Mouse (Mus musculus) frontal cortex, postnatal 14 days (tissue): ENCODE data around the gene Tprg.

ENCODE experiments used
- DNase-seq, 2 experiments: peaks; one replicate each; pipeline ENCODE4 v3.0.0; 2022; ENCODE audit warnings: low spot score in 2 of 2

Gene Tprg

DNA sequence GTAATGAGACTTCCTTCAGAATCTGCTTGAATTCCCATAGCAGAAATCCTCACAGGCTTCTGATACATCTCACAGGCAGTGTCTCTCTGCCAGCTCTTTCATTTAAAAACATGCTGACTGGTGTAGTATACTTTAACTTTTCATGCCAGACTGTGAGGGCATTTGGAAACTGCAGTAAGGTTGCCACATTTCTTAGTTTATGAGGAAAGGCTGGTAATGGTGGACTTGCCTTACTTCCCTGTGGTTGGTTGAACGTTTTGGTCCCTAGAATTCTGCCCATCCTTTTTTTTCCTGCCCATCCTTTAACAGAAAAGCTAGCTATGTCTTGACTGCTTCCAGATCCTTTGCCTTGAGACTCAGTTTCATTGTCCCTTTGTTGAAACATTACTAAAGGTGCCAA, 138.8 kb downstream of the Tprg start:
- DNase-seq: no peak

DNA sequence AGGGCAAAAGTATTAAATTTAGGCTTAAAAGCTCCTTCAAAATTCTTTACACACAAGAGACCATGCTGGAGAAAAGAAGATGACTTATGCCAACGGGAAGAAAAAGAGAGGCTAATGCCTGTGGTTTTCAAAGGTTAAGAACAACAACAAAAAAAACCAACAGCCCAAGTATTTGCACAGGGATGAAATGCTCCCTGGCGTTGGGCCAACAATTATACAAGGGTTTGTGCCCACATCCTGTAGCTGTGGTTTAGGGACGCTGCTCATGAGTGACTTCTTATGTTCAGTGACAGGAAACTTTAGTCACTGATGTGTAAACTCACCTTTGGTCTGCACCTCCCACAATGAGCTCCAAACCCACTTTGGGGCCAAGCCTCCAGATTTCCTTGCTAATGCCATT, 139.6 kb downstream of the Tprg start:
- no peak for DNase-seq

GRCm38 (mm10) chr16:25440039-25440438, 153.4 kb downstream of the Tprg start:
- no peak for DNase-seq

- DNase-seq: no peak
These were observed 159.0 kb downstream of the Tprg start for GRCm38 (mm10) chr16:25445580-25445979.

DNA sequence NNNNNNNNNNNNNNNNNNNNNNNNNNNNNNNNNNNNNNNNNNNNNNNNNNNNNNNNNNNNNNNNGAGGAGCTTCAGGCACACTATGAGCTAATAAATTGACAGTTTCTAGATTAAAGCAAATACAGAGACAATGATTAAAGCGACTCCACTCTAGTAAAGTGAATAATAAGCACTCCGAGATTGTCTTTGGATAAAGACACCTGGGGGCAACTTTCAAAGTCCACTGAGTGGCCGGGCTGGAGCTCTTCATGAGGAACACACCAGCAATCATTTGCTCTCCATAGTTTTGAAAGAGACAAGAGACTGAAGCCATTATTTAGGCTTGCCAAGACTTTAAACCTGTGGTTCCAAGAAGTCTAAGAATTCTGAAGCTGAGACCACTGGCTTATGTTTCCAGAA, 164.9 kb downstream of the Tprg start:
- DNase-seq: no peak

GRCm38 (mm10) chr16:25464732-25465131, 178.1 kb downstream of the Tprg start:
- no peak for DNase-seq

GRCm38 (mm10) chr16:25465435-25466139, 179.0 kb downstream of the Tprg start:
- DNase-seq: peak; percentile 13 to 58

- no peak for DNase-seq
These were observed 181.4 kb downstream of the Tprg start for GRCm38 (mm10) chr16:25468040-25468439.

- DNase-seq: no peak
These were observed 182.0 kb downstream of the Tprg start for GRCm38 (mm10) chr16:25468662-25469061.
